Mouse (Mus musculus): ENCODE measurements at regions not wholly inside any gene's neighbourhood (a gene's known extent, or its start where the extent isn't known, plus 50 kb on each side); places are given as distances from the start of the nearest gene placed in this dataset.

DNA sequence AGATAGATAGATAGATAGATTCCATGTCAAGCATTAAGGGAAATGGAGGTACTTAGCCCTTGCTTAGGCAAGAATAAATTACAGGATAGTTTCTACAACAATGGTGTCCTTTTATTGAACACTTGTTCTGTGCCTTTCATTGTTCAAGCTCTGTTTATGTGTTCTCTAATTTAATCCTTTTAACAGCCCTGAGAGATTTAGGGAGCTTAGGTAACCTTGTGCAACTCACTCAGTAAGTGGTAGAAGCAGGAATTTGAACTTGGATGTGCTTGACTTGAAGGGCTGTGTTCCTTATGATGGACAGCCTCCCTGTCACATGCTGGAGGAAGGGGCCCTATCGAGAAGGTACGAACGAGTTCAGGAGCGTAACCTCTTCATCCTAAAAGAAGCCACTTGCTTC, 147.9 kb downstream of the Barx2 start:
- TF ChIP-seq CTCF (IDR thresholded peaks at IDR 0.05; ENCODE audit: borderline replicate concordance, control insufficient read depth, extremely low read depth, insufficient read depth, low read length, poor library complexity) = no peak
- no peak for TF ChIP-seq POLR2A (IDR thresholded peaks at IDR 0.05; ENCODE audit: control insufficient read depth, extremely low read depth, insufficient read depth, low read length, poor library complexity)
